Mouse (Mus musculus): Measurements from ENCODE around the gene Sfn. TPM values are rescaled to one million over a fixed set of nuclear protein-coding genes. Genes with fewer than 3 reads are reported as not detected.
A peak's percentile ranks its signal among the peaks of the same experiment; 100 is the strongest.

Gene Sfn
- polyA plus RNA-seq, 1 experiment = 7.6 TPM

GRCm38 (mm10) chr4:133633332-133634042, 31.5 kb upstream of the Sfn start:
- Histone ChIP-seq H3K36me3 (ENCODE audit: control insufficient read depth, insufficient read depth, low read length) (no peaks in the 10 kb centered on the region), H3K4me3 (ENCODE audit: insufficient read depth, low read depth, low read length) (peak overlapping the region; percentile 90), H3K4me1 (ENCODE audit: control insufficient read depth, insufficient read depth, low read length) (no peaks in the 10 kb centered on the region), H3K27me3 (replicated peaks; ENCODE audit: control insufficient read depth, insufficient read depth, low read length) (no peaks in the 10 kb centered on the region), H3K27ac (ENCODE audit: insufficient read depth, low read depth, low read length) (peak overlapping the region; percentile 4; the same call in 1 of the 2 replicates)
- peak; percentile 93 for DNase-seq
- WGBS = 4% methylated on average over 47 of the region's 47 CpGs
- peak; percentile 63 for TF ChIP-seq CTCF (conservative IDR thresholded peaks at IDR 0.05; ENCODE audit: insufficient read depth, insufficient read length, low read depth, low read length)
- no peak for TF ChIP-seq POLR2A (IDR thresholded peaks at IDR 0.05; ENCODE audit: low read depth, low read length)

DNA sequence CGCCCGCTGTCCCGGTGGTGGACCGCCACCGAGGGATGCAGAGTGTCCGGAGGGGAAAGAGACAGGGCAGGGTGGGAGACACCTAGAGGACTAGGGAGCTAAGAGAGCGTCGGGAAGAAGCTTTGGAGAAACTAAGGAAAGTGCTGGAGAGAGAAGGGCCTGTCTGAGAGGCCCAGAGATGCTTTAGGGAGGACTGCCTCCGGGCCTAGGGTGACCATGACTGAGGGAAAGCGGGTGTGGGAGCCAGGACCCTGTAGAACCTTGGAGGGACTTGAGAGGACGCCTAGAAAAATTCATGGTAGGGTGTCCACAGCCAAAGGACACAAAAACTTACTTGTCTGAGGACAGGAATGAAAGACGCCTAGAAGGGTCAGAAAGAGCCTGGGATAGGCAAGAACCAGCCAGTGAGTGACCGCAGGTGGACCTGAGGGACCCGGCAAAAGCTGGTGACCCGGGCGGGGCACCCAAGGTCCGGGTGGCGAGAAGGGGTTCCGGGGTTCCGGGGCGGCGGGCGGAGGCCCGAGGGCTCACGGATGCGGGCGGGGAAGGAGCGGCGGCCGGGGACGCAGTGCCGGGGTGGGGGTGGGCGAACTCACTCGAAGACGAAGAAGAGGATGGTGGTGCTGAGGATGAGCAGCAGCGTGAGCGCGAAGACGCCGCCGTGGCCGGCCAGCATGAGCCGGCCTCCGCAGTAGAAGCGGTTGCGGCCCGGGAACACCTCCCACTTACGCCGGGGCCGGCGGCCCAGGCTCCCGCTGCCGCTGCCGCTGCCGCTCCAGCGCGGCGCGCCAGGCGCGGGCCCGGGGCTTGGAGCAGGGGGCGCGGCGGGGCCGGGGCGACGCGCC, 30.7 kb upstream of the Sfn start:
- WGBS = 8% methylated on average over 68 of the region's 69 CpGs
- no peaks in the 10 kb centered on the region for H3K27me3 ChIP-seq (replicated peaks; ENCODE audit: control insufficient read depth, insufficient read depth, low read length)
- H3K27ac ChIP-seq (ENCODE audit: insufficient read depth, low read depth, low read length) = peak overlapping the region; percentile 49
- TF ChIP-seq CTCF (conservative IDR thresholded peaks at IDR 0.05; ENCODE audit: insufficient read depth, insufficient read length, low read depth, low read length) = no peak
- no peak for TF ChIP-seq POLR2A (IDR thresholded peaks at IDR 0.05; ENCODE audit: low read depth, low read length)
- peak; percentile 51 for DNase-seq
- H3K4me1 ChIP-seq (ENCODE audit: control insufficient read depth, insufficient read depth, low read length) = no peaks in the 10 kb centered on the region
- H3K36me3 ChIP-seq (ENCODE audit: control insufficient read depth, insufficient read depth, low read length) = no peaks in the 10 kb centered on the region
- peak overlapping the region; percentile 90 for H3K4me3 ChIP-seq (ENCODE audit: insufficient read depth, low read depth, low read length)

DNA sequence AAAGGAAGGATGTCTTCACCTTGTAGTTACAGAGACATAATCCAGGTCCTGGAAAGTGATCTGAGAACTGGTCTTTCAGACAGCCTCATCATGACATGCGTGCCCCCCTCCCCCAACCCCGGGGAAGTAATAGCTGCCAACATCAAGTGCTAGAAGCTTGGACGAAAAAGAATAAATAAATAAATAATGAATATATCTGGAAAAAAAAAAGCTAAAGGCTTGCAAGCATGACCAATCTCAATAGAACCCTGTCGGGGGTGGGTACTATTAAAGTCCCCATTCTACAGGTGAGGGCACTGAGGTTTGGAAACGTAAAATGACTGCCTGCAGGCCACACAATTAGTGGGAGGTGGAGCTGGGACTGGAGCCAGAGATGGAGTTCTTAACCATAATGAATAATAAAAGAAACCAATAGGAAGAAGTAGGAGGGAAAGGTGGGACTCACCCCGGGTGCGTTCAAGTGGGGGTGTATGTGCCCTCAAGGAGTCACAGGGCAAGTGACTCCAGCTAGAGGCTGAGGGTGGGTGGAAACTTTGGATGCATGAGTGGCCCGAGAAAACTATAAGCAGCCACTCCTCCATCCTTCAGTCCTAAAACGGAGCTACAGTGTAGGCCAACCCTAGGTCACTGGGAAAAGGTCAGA, 29.9 kb upstream of the Sfn start:
- H3K27ac ChIP-seq (ENCODE audit: insufficient read depth, low read depth, low read length) = peak overlapping the region; percentile 57

DNA sequence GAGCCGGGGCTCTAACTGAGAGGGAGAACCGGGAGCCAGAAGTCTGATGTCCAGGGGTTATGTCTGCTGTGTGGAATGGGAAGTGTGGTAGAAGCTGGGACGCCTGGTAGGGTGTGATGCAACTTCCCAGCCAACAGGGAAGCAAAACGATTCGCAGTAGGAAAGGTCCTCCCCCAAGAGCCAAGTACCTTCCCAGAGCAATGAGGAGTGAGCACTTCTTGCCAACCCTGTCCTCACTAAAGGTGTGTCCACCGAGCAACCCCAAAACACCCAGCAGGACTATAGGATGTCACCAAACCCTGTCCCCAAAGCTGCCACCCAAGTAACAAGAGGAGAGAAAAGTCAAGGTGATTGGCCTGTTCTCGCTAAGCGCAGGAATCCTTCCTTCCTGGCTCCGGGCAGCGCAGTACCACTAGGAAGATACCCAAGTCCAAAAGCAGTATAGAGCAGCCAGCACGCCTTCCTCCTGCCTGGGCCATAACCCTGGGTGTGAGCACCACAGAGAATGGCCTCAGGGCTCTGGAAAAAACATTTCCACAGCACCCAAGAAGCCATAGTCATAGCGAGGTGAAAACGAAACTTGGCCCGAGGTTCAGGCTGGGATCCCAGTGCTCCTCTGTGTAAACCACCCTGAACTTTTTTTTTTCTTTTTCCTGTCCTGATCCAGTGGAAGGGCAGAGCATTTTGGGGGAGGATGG, 29.3 kb upstream of the Sfn start:
- H3K4me3 ChIP-seq (ENCODE audit: insufficient read depth, low read depth, low read length) = peak overlapping the region; percentile 11
- TF ChIP-seq CTCF (conservative IDR thresholded peaks at IDR 0.05; ENCODE audit: insufficient read depth, insufficient read length, low read depth, low read length) (no peak), POLR2A (IDR thresholded peaks at IDR 0.05; ENCODE audit: low read depth, low read length) (no peak)
- H3K4me1 ChIP-seq (ENCODE audit: control insufficient read depth, insufficient read depth, low read length) = no peaks in the 10 kb centered on the region
- 50% methylated on average over 14 of the region's 14 CpGs for WGBS
- no peaks in the 10 kb centered on the region for H3K36me3 ChIP-seq (ENCODE audit: control insufficient read depth, insufficient read depth, low read length)
- no peaks in the 10 kb centered on the region for H3K27me3 ChIP-seq (replicated peaks; ENCODE audit: control insufficient read depth, insufficient read depth, low read length)
- DNase-seq = peak; percentile 56
- H3K27ac ChIP-seq (ENCODE audit: insufficient read depth, low read depth, low read length) = peak overlapping the region; percentile 57

More for the DNA sequence above, 29.9 kb upstream of the Sfn start:
- 24% methylated on average over 9 of the region's 9 CpGs for WGBS
- peak; percentile 61 for DNase-seq
- no peak for TF ChIP-seq CTCF (conservative IDR thresholded peaks at IDR 0.05; ENCODE audit: insufficient read depth, insufficient read length, low read depth, low read length)
- Histone ChIP-seq H3K27me3 (replicated peaks; ENCODE audit: control insufficient read depth, insufficient read depth, low read length) (no peaks in the 10 kb centered on the region), H3K4me1 (ENCODE audit: control insufficient read depth, insufficient read depth, low read length) (no peaks in the 10 kb centered on the region), H3K36me3 (ENCODE audit: control insufficient read depth, insufficient read depth, low read length) (no peaks in the 10 kb centered on the region), H3K4me3 (ENCODE audit: insufficient read depth, low read depth, low read length) (peak overlapping the region; percentile 90)

GRCm38 (mm10) chr4:133630326-133630920, 28.5 kb upstream of the Sfn start:
- no peaks in the 10 kb centered on the region for H3K4me1 ChIP-seq (ENCODE audit: control insufficient read depth, insufficient read depth, low read length)
- no peak for DNase-seq
- peak overlapping the region; percentile 57 for H3K27ac ChIP-seq (ENCODE audit: insufficient read depth, low read depth, low read length)
- H3K27me3 ChIP-seq (replicated peaks; ENCODE audit: control insufficient read depth, insufficient read depth, low read length) = no peaks in the 10 kb centered on the region
- H3K4me3 ChIP-seq (ENCODE audit: insufficient read depth, low read depth, low read length) = no peak overlapping the region
- WGBS = 70% methylated on average over 8 of the region's 8 CpGs
- TF ChIP-seq POLR2A (IDR thresholded peaks at IDR 0.05; ENCODE audit: low read depth, low read length) = no peak
- no peak for TF ChIP-seq CTCF (conservative IDR thresholded peaks at IDR 0.05; ENCODE audit: insufficient read depth, insufficient read length, low read depth, low read length)
- H3K36me3 ChIP-seq (ENCODE audit: control insufficient read depth, insufficient read depth, low read length) = no peaks in the 10 kb centered on the region

DNA sequence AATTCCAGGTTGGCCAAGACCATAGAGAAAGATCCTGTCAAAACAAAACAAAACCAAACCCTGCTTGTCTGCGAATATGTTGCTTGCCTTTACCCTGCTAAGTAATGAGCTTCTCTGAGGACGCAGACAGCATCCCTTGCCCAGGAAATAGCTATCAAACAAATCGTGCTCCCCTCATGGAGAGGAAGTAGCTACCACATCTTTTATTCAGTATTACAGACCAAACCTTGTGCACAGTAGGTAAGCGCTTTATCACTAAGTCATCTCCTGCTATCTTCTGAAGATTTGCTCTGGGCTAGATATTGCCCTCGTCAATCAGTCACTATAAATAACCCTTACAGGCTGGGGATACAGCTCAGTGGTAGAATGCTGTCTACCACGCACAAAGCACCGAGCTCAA, 27.2 kb upstream of the Sfn start:
- H3K27me3 ChIP-seq (replicated peaks; ENCODE audit: control insufficient read depth, insufficient read depth, low read length) = no peaks in the 10 kb centered on the region
- no peak overlapping the region for H3K4me3 ChIP-seq (ENCODE audit: insufficient read depth, low read depth, low read length)
- WGBS = 74% methylated on average over 7 of the region's 7 CpGs
- TF ChIP-seq CTCF (conservative IDR thresholded peaks at IDR 0.05; ENCODE audit: insufficient read depth, insufficient read length, low read depth, low read length) (no peak), POLR2A (IDR thresholded peaks at IDR 0.05; ENCODE audit: low read depth, low read length) (no peak)
- H3K4me1 ChIP-seq (ENCODE audit: control insufficient read depth, insufficient read depth, low read length) = no peaks in the 10 kb centered on the region
- no peak for DNase-seq
- H3K27ac ChIP-seq (ENCODE audit: insufficient read depth, low read depth, low read length) = no peak overlapping the region
- no peaks in the 10 kb centered on the region for H3K36me3 ChIP-seq (ENCODE audit: control insufficient read depth, insufficient read depth, low read length)

All from kidney, adult 2 months (tissue).